Mouse (Mus musculus) cortical plate, adult 2 months (tissue): ENCODE results near the gene Dnajb1. TPM values are rescaled to one million over a fixed set of nuclear protein-coding genes. Genes with fewer than 3 reads are reported as not detected.

Experiments used
- H3K27ac ChIP-seq: fragments of 200-500 bp; 2 replicates; pipeline ENCODE4 v1.5.1; 2012; ENCODE audit warnings: low read length, control low read depth, inconsistent platforms; ENCODE audit not compliant: insufficient read depth
- H3K4me1 ChIP-seq: fragments of 200-500 bp; 2 replicates; pipeline ENCODE4 v1.6.1; 2011; ENCODE audit warnings: low read length; ENCODE audit not compliant: control insufficient read depth, insufficient read depth
- H3K4me3 ChIP-seq: fragments of 200-500 bp; 2 replicates; pipeline ENCODE4 v1.5.1; 2011; ENCODE audit warnings: mild to moderate bottlenecking, low read length, control low read depth; ENCODE audit not compliant: insufficient read depth
- CTCF ChIP-seq: fragments of 200-500 bp; IDR thresholded peaks from 2 replicates; pipeline ENCODE4 v1.5.1; 2011; ENCODE audit warnings: mild to moderate bottlenecking, control low read depth, low read length; ENCODE audit not compliant: insufficient read depth; ENCODE audit errors: extremely low read depth
- POLR2A ChIP-seq: fragments of 200-500 bp; IDR thresholded peaks from 2 replicates; pipeline ENCODE4 v1.6.1; 2011; ENCODE audit warnings: mild to moderate bottlenecking, low read length, control low read depth; ENCODE audit not compliant: insufficient read depth; ENCODE audit errors: extremely low read depth
- polyA plus RNA-seq: library from polyadenylated mRNA; depleted of rRNA; stranded (reverse); fragments of >200 nt; gene quantifications from 2 replicates; pipeline ENCODE4 v1.2.3, GENCODE M21; 2012

Gene Dnajb1
- polyA plus RNA-seq, 1 experiment, result 41.9 TPM

GRCm38 (mm10) chr8:83648031-83648430 lies 40.0 kb downstream of the Dnajb1 start:
- Histone ChIP-seq H3K4me3 (no peak overlapping the region), H3K27ac (no peak overlapping the region), H3K4me1 (peaks cover 2% of the 10 kb centered on the region; the same call in 1 of the 2 replicates)
- TF ChIP-seq CTCF (no peak), POLR2A (no peak)

DNA sequence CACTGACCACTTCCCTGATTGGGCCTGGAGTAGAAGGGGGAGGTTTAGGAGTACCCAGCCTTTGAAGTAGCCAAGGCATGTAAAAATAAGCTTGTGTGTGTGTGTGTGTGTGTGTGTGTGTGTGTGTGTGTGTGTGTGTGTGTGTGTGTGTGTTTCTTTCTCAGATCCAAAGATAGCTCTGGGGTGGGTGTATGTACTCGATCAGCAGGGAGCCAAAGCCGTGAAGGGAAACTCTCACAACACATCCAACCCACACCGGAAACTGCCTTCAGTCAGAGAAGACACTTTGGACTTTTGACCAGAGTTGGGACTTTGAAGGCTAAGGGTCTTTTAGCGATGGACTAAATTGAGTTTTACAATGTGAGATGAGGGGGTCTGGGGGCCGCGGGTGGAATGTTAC lies 41.7 kb downstream of the Dnajb1 start:
- Histone ChIP-seq H3K4me1 (peaks cover 2% of the 10 kb centered on the region; the same call in 1 of the 2 replicates), H3K27ac (no peak overlapping the region), H3K4me3 (no peak overlapping the region)
- no peak for TF ChIP-seq POLR2A
- TF ChIP-seq CTCF, result no peak

GRCm38 (mm10) chr8:83652030-83652743 lies 44.2 kb downstream of the Dnajb1 start, which contains the start of gene Gipc1:
Gene Gipc1, plus strand, starts transcription at chr8:83652677.
- Histone ChIP-seq H3K4me3 (peak within 1 kb of the TSS; percentile 78), H3K4me1 (peaks cover 2% of the 10 kb centered on the region; the same call in 1 of the 2 replicates), H3K27ac (peak within 1 kb of the TSS; percentile 48; the same call in 1 of the 2 replicates)
- no peak for TF ChIP-seq CTCF
- peak; percentile 58 for TF ChIP-seq POLR2A

- H3K4me1 ChIP-seq, result peaks cover 2% of the 10 kb centered on the region; the same call in 1 of the 2 replicates
- TF ChIP-seq POLR2A, result no peak
- no peak for TF ChIP-seq CTCF
- H3K27ac ChIP-seq, result 0 out of 2 replicates have a peak overlapping the region, but pooled peaks have one; percentile 32
These were observed 45.0 kb downstream of the Dnajb1 start for GRCm38 (mm10) chr8:83652744-83653661.

GRCm38 (mm10) chr8:83653662-83654017 lies 45.6 kb downstream of the Dnajb1 start:
- TF ChIP-seq POLR2A, result no peak
- TF ChIP-seq CTCF, result no peak

More at GRCm38 (mm10) chr8:83652744-83653661, 45.0 kb downstream of the Dnajb1 start:
- H3K4me3 ChIP-seq, result peak overlapping the region; percentile 78

GRCm38 (mm10) chr8:83654725-83655124 lies 46.7 kb downstream of the Dnajb1 start:
- Histone ChIP-seq H3K4me3 (no peak overlapping the region), H3K4me1 (peaks cover 2% of the 10 kb centered on the region; the same call in 1 of the 2 replicates), H3K27ac (no peak overlapping the region)
- no peak for TF ChIP-seq POLR2A
- no peak for TF ChIP-seq CTCF

More at GRCm38 (mm10) chr8:83653662-83654017, 45.6 kb downstream of the Dnajb1 start:
- Histone ChIP-seq H3K4me1 (peaks cover 2% of the 10 kb centered on the region; the same call in 1 of the 2 replicates), H3K27ac (no peak overlapping the region), H3K4me3 (peak overlapping the region; percentile 78)

- TF ChIP-seq POLR2A (no peak), CTCF (no peak)
- Histone ChIP-seq H3K4me3 (no peak overlapping the region), H3K4me1 (peaks cover 8% of the 10 kb centered on the region; the same call in 1 of the 2 replicates)
These were observed 48.0 kb downstream of the Dnajb1 start for GRCm38 (mm10) chr8:83656043-83656442.

GRCm38 (mm10) chr8:83656484-83657246 lies 48.7 kb downstream of the Dnajb1 start:
- Histone ChIP-seq H3K4me3 (no peak overlapping the region), H3K4me1 (peaks cover 9% of the 10 kb centered on the region; the same call in 1 of the 2 replicates), H3K27ac (no peak overlapping the region)
- TF ChIP-seq CTCF (0 out of 2 replicates have a peak, but pooled peaks have one; percentile 2), POLR2A (no peak)

More at GRCm38 (mm10) chr8:83656043-83656442, 48.0 kb downstream of the Dnajb1 start:
- no peak overlapping the region for H3K27ac ChIP-seq
